Mouse (Mus musculus): Measurements from ENCODE around the gene Padi4.

DNA sequence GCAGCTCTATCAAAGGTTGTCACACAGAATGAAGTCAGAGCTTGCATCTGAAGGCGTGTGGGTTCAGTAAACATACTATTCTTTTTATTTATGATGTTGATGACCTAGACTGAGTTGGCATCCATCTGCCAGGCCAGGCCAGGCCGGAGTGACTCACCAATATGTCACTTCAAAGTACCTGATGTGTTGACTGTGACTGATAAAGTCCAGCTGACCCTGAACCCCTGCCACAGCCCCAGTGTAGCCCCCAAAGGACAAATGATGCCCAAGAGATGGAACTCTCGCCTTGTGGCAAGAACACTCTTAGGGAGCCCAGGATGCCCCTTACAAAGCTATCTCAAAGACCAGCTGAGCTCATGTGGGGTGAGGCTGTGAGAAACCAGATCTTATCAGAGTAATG lies 18.2 kb downstream of the Padi4 start:
- TF ChIP-seq EP300 (IDR thresholded peaks at IDR 0.05; ENCODE audit: insufficient read depth, low read depth, low read length) = no peak
- TF ChIP-seq POLR2A (IDR thresholded peaks at IDR 0.05; ENCODE audit: insufficient read depth, low read length) = no peak
